Mouse (Mus musculus): ENCODE results near the gene Ppfia4.

DNA sequence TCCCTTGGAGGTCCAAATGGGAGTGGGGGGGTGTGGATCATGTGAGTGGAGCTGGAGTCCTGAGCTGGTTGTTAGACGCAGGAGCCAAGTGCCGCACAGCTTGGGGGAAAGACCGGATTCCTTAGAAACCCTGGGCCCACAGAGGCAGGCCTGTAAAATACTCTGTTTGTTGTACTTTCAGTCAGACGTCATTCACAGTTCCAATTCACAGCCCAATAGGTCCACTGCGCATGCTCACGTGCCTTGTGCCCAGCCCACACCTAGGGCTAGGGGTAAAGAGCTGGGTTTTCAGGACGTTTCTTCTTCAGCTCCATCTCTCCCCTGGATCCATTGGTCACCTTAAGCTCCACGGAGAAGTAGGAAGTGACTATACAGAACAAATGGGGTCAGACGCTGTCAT lies 40.1 kb downstream of the Ppfia4 start:
- TF ChIP-seq CTCF (IDR thresholded peaks at IDR 0.05; ENCODE audit: control insufficient read depth, insufficient read depth, insufficient replicate concordance, low read depth, low read length) (no peak), POLR2A (IDR thresholded peaks at IDR 0.05; ENCODE audit: control insufficient read depth, low read depth, low read length) (no peak)

Measured in testis, adult 2 months (tissue).